Mouse (Mus musculus) hindbrain, postnatal 0 days (tissue): ENCODE results near the gene Evpl. TPM values are rescaled to one million over a fixed set of nuclear protein-coding genes. Genes with fewer than 3 reads are reported as not detected.

Experiments
- ATAC-seq: fragments of 200-750 bp; cut with Nextera tagmentation; 2 replicates; pipeline ENCODE4 v1.8.0; 2017; ENCODE audit warnings: mild to moderate bottlenecking, moderate TSS enrichment, moderate library complexity
- DNase-seq: peaks from one replicate; pipeline ENCODE4 v3.0.0-alpha.2; 2015; ENCODE audit warnings: low spot score
- H3K27ac ChIP-seq: fragments of 300-500 bp; sonication (generic); 2 replicates; pipeline ENCODE4 v1.5.1; 2014; ENCODE audit warnings: mild to moderate bottlenecking
- H3K27me3 ChIP-seq: fragments of 300-500 bp; sonication (generic); 2 replicates; pipeline ENCODE4 v1.6.1; 2014; ENCODE audit warnings: low read length, mixed read lengths; ENCODE audit not compliant: insufficient read depth
- H3K36me3 ChIP-seq: fragments of 300-500 bp; sonication (generic); 2 replicates; pipeline ENCODE4 v1.6.1; 2014; ENCODE audit warnings: low read length, mixed read lengths; ENCODE audit not compliant: insufficient read depth
- H3K4me1 ChIP-seq: fragments of 300-500 bp; sonication (generic); 2 replicates; pipeline ENCODE4 v1.6.1; 2014; ENCODE audit warnings: antibody characterized with exemption, low read length, mixed read lengths; ENCODE audit not compliant: insufficient read depth
- H3K4me2 ChIP-seq: fragments of 300-500 bp; sonication (generic); 2 replicates; pipeline ENCODE4 v1.6.1; 2014; ENCODE audit warnings: low read depth, mild to moderate bottlenecking, low read length, moderate library complexity, mixed read lengths
- H3K4me3 ChIP-seq: fragments of 300-500 bp; sonication (generic); 2 replicates; pipeline ENCODE4 v1.5.1; 2014; ENCODE audit warnings: low read length
- H3K9ac ChIP-seq: fragments of 300-500 bp; sonication (generic); replicated peaks from 2 replicates; pipeline ENCODE4 v1.6.1; 2014; ENCODE audit warnings: mild to moderate bottlenecking, low read length, moderate library complexity, mixed read lengths
- H3K9me3 ChIP-seq: fragments of 300-500 bp; sonication (generic); 2 replicates; pipeline ENCODE4 v1.6.1; 2016; ENCODE audit warnings: low read length, mixed read lengths
- CTCF ChIP-seq: IDR thresholded peaks from 2 replicates; pipeline ENCODE4 v1.5.1; 2016; ENCODE audit warnings: antibody characterized with exemption, control low read depth, low read depth
- WGBS: fragments of 180-500 bp; shearing (Covaris S2); extraction: QIAGEN DNeasy Blood & Tissue Kit; methylation state at CpG from one replicate; pipeline ENCODE4 v1.1.7; 2014; 5-methylcytosine and 5-hydroxymethylcytosine counted together
- polyA plus RNA-seq: library from polyadenylated mRNA; unstranded; fragments of >200 nt; fragmentation: Nextera tagmentation; extraction: Ambion mirVana; gene quantifications from 2 replicates; pipeline ENCODE4 v1.2.1, GENCODE M21; 2015
- total RNA-seq: library from RNA; depleted of rRNA; stranded (reverse); fragments of >200 nt; gene quantifications from 2 replicates; pipeline ENCODE4 v1.2.3, GENCODE M21; 2014

Gene Evpl
- total and polyA plus RNA-seq, 2 experiments from 2014 or later: 1.6 to 2.8 TPM

GRCm38 (mm10) chr11:116226414-116226813, 11.5 kb downstream of the Evpl start:
- TF ChIP-seq CTCF: peak; percentile 84
- H3K9me3 ChIP-seq: no peaks in the 10 kb centered on the region
- DNase-seq (peak; percentile 73), ATAC-seq (no peak)
- no peaks in the 10 kb centered on the region for H3K36me3 ChIP-seq
- no peak overlapping the region for H3K27ac ChIP-seq
- H3K4me1 ChIP-seq: no peaks in the 10 kb centered on the region
- H3K9ac ChIP-seq: no peak overlapping the region
- 0% methylated on average over 2 of the region's 2 CpGs for WGBS
- no peak overlapping the region for H3K4me3 ChIP-seq
- H3K27me3 ChIP-seq: peaks cover 16% of the 10 kb centered on the region; the same call in 1 of the 2 replicates
- no peak overlapping the region for H3K4me2 ChIP-seq

- H3K9me3 ChIP-seq: no peaks in the 10 kb centered on the region
- ATAC-seq (no peak), DNase-seq (no peak)
- WGBS: 23% methylated on average over 23 of the region's 23 CpGs
- peak overlapping the region; percentile 7; the same call in 1 of the 2 replicates for H3K27ac ChIP-seq
- peaks cover 5% of the 10 kb centered on the region; the same call in 1 of the 2 replicates for H3K4me1 ChIP-seq
- H3K9ac ChIP-seq: no peak overlapping the region; the same call in 1 of the 2 replicates
- H3K4me2 ChIP-seq: peak overlapping the region; percentile 52
- H3K27me3 ChIP-seq: peaks cover 25% of the 10 kb centered on the region; the same call in 1 of the 2 replicates
- no peak for TF ChIP-seq CTCF
- peak overlapping the region; percentile 23 for H3K4me3 ChIP-seq
- H3K36me3 ChIP-seq: no peaks in the 10 kb centered on the region
These were observed 15.2 kb downstream of the Evpl start for GRCm38 (mm10) chr11:116222740-116223059.

- H3K27ac ChIP-seq: peak overlapping the region; percentile 7; the same call in 1 of the 2 replicates
- TF ChIP-seq CTCF: peak; percentile 22; the same call in 1 of the 2 replicates
- no peaks in the 10 kb centered on the region for H3K36me3 ChIP-seq
- peaks cover 25% of the 10 kb centered on the region; the same call in 1 of the 2 replicates for H3K27me3 ChIP-seq
- no peak overlapping the region; the same call in 1 of the 2 replicates for H3K9ac ChIP-seq
- no peaks in the 10 kb centered on the region for H3K9me3 ChIP-seq
- 15% methylated on average over 53 of the region's 53 CpGs for WGBS
- no peak for ATAC-seq
- H3K4me3 ChIP-seq: peak overlapping the region; percentile 23
- H3K4me1 ChIP-seq: peaks cover 5% of the 10 kb centered on the region; the same call in 1 of the 2 replicates
- peak overlapping the region; percentile 52 for H3K4me2 ChIP-seq
- peak; percentile 25 for DNase-seq
These were observed 15.7 kb downstream of the Evpl start for GRCm38 (mm10) chr11:116221931-116222739.

GRCm38 (mm10) chr11:116219885-116220284, 18.0 kb downstream of the Evpl start:
- DNase-seq (peak; percentile 62), ATAC-seq (no peak)
- Histone ChIP-seq H3K36me3 (no peaks in the 10 kb centered on the region), H3K4me1 (peaks cover 5% of the 10 kb centered on the region; the same call in 1 of the 2 replicates), H3K27me3 (peaks cover 25% of the 10 kb centered on the region; the same call in 1 of the 2 replicates), H3K4me3 (no peak overlapping the region), H3K27ac (no peak overlapping the region), H3K9ac (no peak overlapping the region), H3K9me3 (no peaks in the 10 kb centered on the region), H3K4me2 (no peak overlapping the region)
- TF ChIP-seq CTCF: peak; percentile 69
- WGBS: 36% methylated on average over 4 of the region's 4 CpGs

- no peaks in the 10 kb centered on the region for H3K9me3 ChIP-seq
- peak overlapping the region; percentile 70 for H3K27ac ChIP-seq
- 29% methylated on average over 7 of the region's 7 CpGs for WGBS
- H3K27me3 ChIP-seq: peaks cover 21% of the 10 kb centered on the region; the same call in 1 of the 2 replicates
- H3K9ac ChIP-seq: no peak overlapping the region
- H3K36me3 ChIP-seq: no peaks in the 10 kb centered on the region
- H3K4me3 ChIP-seq: no peak overlapping the region
- ATAC-seq (peak; percentile 87), DNase-seq (peak; percentile 93)
- H3K4me2 ChIP-seq: no peak overlapping the region
- H3K4me1 ChIP-seq: peaks cover 5% of the 10 kb centered on the region; the same call in 1 of the 2 replicates
- TF ChIP-seq CTCF: no peak
These were observed 19.0 kb downstream of the Evpl start for GRCm38 (mm10) chr11:116218737-116219400.

- Histone ChIP-seq H3K9ac (no peak overlapping the region), H3K4me2 (no peak overlapping the region), H3K9me3 (no peaks in the 10 kb centered on the region), H3K27me3 (peaks cover 16% of the 10 kb centered on the region; the same call in 1 of the 2 replicates), H3K4me1 (peaks cover 5% of the 10 kb centered on the region; the same call in 1 of the 2 replicates), H3K4me3 (no peak overlapping the region), H3K27ac (peak overlapping the region; percentile 70; the same call in 1 of the 2 replicates), H3K36me3 (no peaks in the 10 kb centered on the region)
- TF ChIP-seq CTCF: no peak
- ATAC-seq (no peak; the same call in 1 of the 2 replicates), DNase-seq (no peak)
- 49% methylated on average over 2 of the region's 2 CpGs for WGBS
These were observed 19.6 kb downstream of the Evpl start for GRCm38 (mm10) chr11:116218263-116218662.
